ENCODE assay signal across 26 mouse cellular contexts in the genomic region with DNA sequence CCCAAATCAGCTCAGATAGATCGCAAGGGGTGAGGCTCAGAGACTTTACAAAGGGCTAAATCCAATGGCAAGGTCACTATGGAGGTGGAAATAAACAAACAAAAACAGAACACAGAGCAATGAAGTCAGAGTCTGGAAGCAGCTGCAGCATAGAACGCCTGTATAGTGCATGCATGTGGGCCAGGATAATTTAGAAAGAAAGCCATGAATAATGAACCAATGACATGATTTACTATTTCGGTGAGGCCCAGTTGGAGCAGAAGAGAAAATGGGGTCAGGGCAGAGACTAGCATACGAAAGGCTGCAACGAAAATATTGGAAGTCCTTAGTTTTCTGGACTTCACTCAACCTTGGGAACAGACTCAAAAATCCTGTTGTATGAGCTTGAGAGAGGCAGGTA.
A peak's percentile ranks its signal among the peaks of the same experiment; 100 is the strongest.
DNase-seq lines count a peak whose midpoint lies in the region; ATAC-seq lines count a peak whose summit lies in the region.
"Had no signal": no experiment of that assay in that cellular context is flagged by ENCODE, and none has a peak within 500 bp of the region (broad histone marks: within the 10 kb centered on the region; RNA-seq: fewer than 3 reads in every experiment).

No protein-coding gene starts in this region.

- no peaks in the 10 kb centered on the region for H3K27me3 ChIP-seq in kidney, embryonic 16.5 days (ENCODE audit: insufficient read depth, low read length)
- H3K27me3 ChIP-seq: embryonic facial prominence, embryonic 12.5 days; embryonic facial prominence, embryonic 15.5 days; heart, embryonic 13.5 days; Patski had no signal

- H3K36me3 ChIP-seq in kidney, embryonic 16.5 days (ENCODE audit: insufficient read depth, low read length): no peaks in the 10 kb centered on the region
- H3K36me3 ChIP-seq: embryonic facial prominence, embryonic 12.5 days; embryonic facial prominence, embryonic 15.5 days; heart, embryonic 10.5 days; heart, embryonic 13.5 days had no signal

- peak; percentile 13 for DNase-seq in gastrocnemius, adult 18-20 months (ENCODE audit: low spot score)
- no peak for DNase-seq in gastrocnemius, postnatal 36 days
- no peak for DNase-seq in kidney, adult 9 months
- DNase-seq in MN1 (ENCODE audit: low spot score): peak; percentile 8
- DNase-seq: adrenal gland, postnatal 10 days; adrenal gland, postnatal 36 days; cerebellum, adult 11 months; cerebellum, adult 2 months; cerebellum, adult 9-11 months; cerebellum, postnatal 25 days; forebrain, postnatal 0 days; gastrocnemius, postnatal 25 days; heart, adult 2 months; heart, postnatal 14 days; heart, postnatal 4 days had no signal

- no peak overlapping the region for H3K4me2 ChIP-seq in kidney, embryonic 16.5 days (replicated peaks; ENCODE audit: low read depth, low read length)
- H3K4me2 ChIP-seq: embryonic facial prominence, embryonic 12.5 days; embryonic facial prominence, embryonic 15.5 days; heart, embryonic 13.5 days; hindbrain, embryonic 14.5 days had no signal

- 51% methylated on average over 5 of the region's 5 CpGs for WGBS in kidney, embryonic 16.5 days

- intact Hi-C loops in gastrocnemius, postnatal 36 days (cut with DNase I): no loop called here

- 0 out of 2 replicates have a peak, but pooled peaks have one; percentile 31 for ATAC-seq in kidney, embryonic 16.5 days (ENCODE audit: low FRiP score, low TSS enrichment)
- ATAC-seq in frontal cortex, adult (ENCODE audit: low TSS enrichment): no peak
- ATAC-seq: forebrain, embryonic 14.5 days; forebrain, postnatal 0 days; hindbrain, postnatal 0 days; inflammation-experienced regulatory T-cells, adult 6 months; Patski had no signal

- no peaks in the 10 kb centered on the region for H3K4me1 ChIP-seq in kidney, embryonic 16.5 days (ENCODE audit: insufficient read depth, low read length)
- H3K4me1 ChIP-seq: embryonic facial prominence, embryonic 12.5 days; embryonic facial prominence, embryonic 15.5 days; heart, embryonic 10.5 days had no signal

- no peaks in the 10 kb centered on the region for H3K9me3 ChIP-seq in kidney, embryonic 16.5 days (ENCODE audit: low read length)
- H3K9me3 ChIP-seq: embryonic facial prominence, embryonic 12.5 days; embryonic facial prominence, embryonic 15.5 days; heart, embryonic 10.5 days; heart, embryonic 13.5 days had no signal

- H3K9ac ChIP-seq in kidney, embryonic 16.5 days (replicated peaks; ENCODE audit: low read length): no peak overlapping the region
- H3K9ac ChIP-seq: embryonic facial prominence, embryonic 12.5 days; embryonic facial prominence, embryonic 15.5 days; forebrain, postnatal 0 days; heart, embryonic 13.5 days; hindbrain, embryonic 14.5 days had no signal

- H3K27ac ChIP-seq in kidney, embryonic 16.5 days (ENCODE audit: low read length): no peak overlapping the region
- H3K27ac ChIP-seq: embryonic facial prominence, embryonic 12.5 days; embryonic facial prominence, embryonic 15.5 days; heart, adult 2 months; heart, embryonic 10.5 days; heart, embryonic 13.5 days; hindbrain, embryonic 14.5 days; hindbrain, postnatal 0 days had no signal

- H3K4me3 ChIP-seq in kidney, embryonic 16.5 days (ENCODE audit: low read length): no peak overlapping the region
- H3K4me3 ChIP-seq: embryonic facial prominence, embryonic 12.5 days; embryonic facial prominence, embryonic 15.5 days; heart, adult 2 months; heart, embryonic 10.5 days; heart, embryonic 13.5 days had no signal

Comparison
In these comparisons a context has a peak if more than half of its experiments do, and no peak if none do; other contexts are left out.
1. DNase-seq: peak in gastrocnemius, adult 18-20 months (single experiment) and MN1 (single experiment); none in gastrocnemius, postnatal 36 days (0 of 2) and kidney, adult 9 months (single experiment).